Mouse (Mus musculus): ENCODE data around the gene Kidins220.

Kidins220 gene

GRCm38 (mm10) chr12:24963393-24964022, 11.2 kb upstream of the Kidins220 start:
- no peak for DNase-seq

GRCm38 (mm10) chr12:24965406-24965805, 9.3 kb upstream of the Kidins220 start:
- no peak for DNase-seq

- no peak for DNase-seq
These were observed 8.7 kb upstream of the Kidins220 start for GRCm38 (mm10) chr12:24966046-24966445.

- DNase-seq = no peak
These were observed 3.1 kb upstream of the Kidins220 start for GRCm38 (mm10) chr12:24971490-24972200.

GRCm38 (mm10) chr12:24972371-24973350, 2.1 kb upstream of the Kidins220 start:
- DNase-seq = no peak

- DNase-seq = no peak
These were observed 1.1 kb upstream of the Kidins220 start for GRCm38 (mm10) chr12:24973586-24973985.

GRCm38 (mm10) chr12:24975115-24975733, 499 bp downstream of the Kidins220 start:
- peak; percentile 70 for DNase-seq

- no peak for DNase-seq
These were observed 10.5 kb downstream of the Kidins220 start for GRCm38 (mm10) chr12:24985226-24985625.

GRCm38 (mm10) chr12:24995350-24995749, 20.6 kb downstream of the Kidins220 start:
- DNase-seq = no peak

GRCm38 (mm10) chr12:25005350-25005749, 30.6 kb downstream of the Kidins220 start:
- no peak for DNase-seq

- no peak for DNase-seq
These were observed 35.2 kb downstream of the Kidins220 start for GRCm38 (mm10) chr12:25009957-25010356.

GRCm38 (mm10) chr12:25010416-25010815, 35.7 kb downstream of the Kidins220 start:
- DNase-seq = no peak

- no peak for DNase-seq
These were observed 37.1 kb downstream of the Kidins220 start for GRCm38 (mm10) chr12:25011733-25012367.

GRCm38 (mm10) chr12:25012555-25013540, 38.1 kb downstream of the Kidins220 start:
- no peak for DNase-seq

GRCm38 (mm10) chr12:25014307-25014927, 39.7 kb downstream of the Kidins220 start:
- no peak for DNase-seq

GRCm38 (mm10) chr12:25014938-25015337, 40.2 kb downstream of the Kidins220 start:
- DNase-seq = no peak

- no peak for DNase-seq
These were observed 42.3 kb downstream of the Kidins220 start for GRCm38 (mm10) chr12:25016995-25017394.

GRCm38 (mm10) chr12:25021057-25021456, 46.3 kb downstream of the Kidins220 start:
- DNase-seq = no peak

- no peak for DNase-seq
These were observed 50.3 kb downstream of the Kidins220 start for GRCm38 (mm10) chr12:25024862-25025545.

- no peak for DNase-seq
These were observed 51.6 kb downstream of the Kidins220 start for GRCm38 (mm10) chr12:25026308-25026707.

Measured in lung, postnatal 14 days (tissue).